Mouse (Mus musculus): ENCODE results near the gene Psors1c2. TPM values are rescaled to one million over a fixed set of nuclear protein-coding genes. Genes with fewer than 3 reads are reported as not detected.

Psors1c2 gene
- polyA plus RNA-seq, 1 experiment from 2014 or later = 0.69 TPM

GRCm38 (mm10) chr17:35582900-35583299 lies 49.9 kb downstream of the Psors1c2 start:
- no peak for ATAC-seq (replicated peaks; ENCODE audit: low FRiP score)
- H3K27me3 ChIP-seq (replicated peaks; ENCODE audit: control insufficient read depth, insufficient read depth, low read length) = peaks cover 3% of the 10 kb centered on the region; the same call in 1 of the 2 replicates
- WGBS = 84% methylated on average over 1 of the region's 1 CpGs
- no peak overlapping the region for H3K4me3 ChIP-seq (ENCODE audit: low read depth, low read length)
- DNase-seq (ENCODE audit: low spot score) = no peak
- no peak overlapping the region for H3K9ac ChIP-seq (ENCODE audit: low read depth, low read length)
- H3K27ac ChIP-seq (ENCODE audit: low read depth, low read length) = no peak overlapping the region
- H3K4me1 ChIP-seq (replicated peaks; ENCODE audit: control insufficient read depth, insufficient read depth, low read length) = no peaks in the 10 kb centered on the region
- no peaks in the 10 kb centered on the region for H3K36me3 ChIP-seq (ENCODE audit: control insufficient read depth, insufficient read depth, low read length)
- H3K4me2 ChIP-seq = no peak overlapping the region
- 0 out of 2 replicates have a peak, but pooled peaks cover 3% of the 10 kb centered on the region for H3K9me3 ChIP-seq (ENCODE audit: control insufficient read depth, low read length)

Other genes starting within 250 kb of the Psors1c2 start
- 0.40 and 0.60 TPM in 2 replicates for gene H2-Q1, start 212.8 kb upstream of the Psors1c2 start, polyA plus RNA-seq (2014; fragmentation: Nextera tagmentation; extraction: Ambion mirVana)
- gene H2-Q2, start 191.0 kb upstream of the Psors1c2 start, polyA plus RNA-seq (2014; fragmentation: Nextera tagmentation; extraction: Ambion mirVana) = 1.6 and 2.1 TPM in 2 replicates
- 1.8 and 2.0 TPM in 2 replicates for gene H2-Q4, start 153.6 kb upstream of the Psors1c2 start, polyA plus RNA-seq (2014; fragmentation: Nextera tagmentation; extraction: Ambion mirVana)
- 15.2 and 16.4 TPM in 2 replicates for gene H2-Q6, start 108.4 kb upstream of the Psors1c2 start, polyA plus RNA-seq (2014; fragmentation: Nextera tagmentation; extraction: Ambion mirVana)
- gene H2-Q7, start 94.0 kb upstream of the Psors1c2 start, polyA plus RNA-seq (2014; fragmentation: Nextera tagmentation; extraction: Ambion mirVana) = 29.9 and 30.8 TPM in 2 replicates
- 72.3 and 73.7 TPM in 2 replicates for gene H2-Q10, start 63.1 kb upstream of the Psors1c2 start, polyA plus RNA-seq (2014; fragmentation: Nextera tagmentation; extraction: Ambion mirVana)
- gene Pou5f1, start 27.2 kb upstream of the Psors1c2 start, polyA plus RNA-seq (2014; fragmentation: Nextera tagmentation; extraction: Ambion mirVana) = not detected in 2 replicates
- 37.3 and 41.2 TPM in 2 replicates for gene Tcf19, start 16.4 kb upstream of the Psors1c2 start, polyA plus RNA-seq (2014; fragmentation: Nextera tagmentation; extraction: Ambion mirVana)
- 13.4 and 14.2 TPM in 2 replicates for gene Cchcr1, start 16.1 kb upstream of the Psors1c2 start, polyA plus RNA-seq (2014; fragmentation: Nextera tagmentation; extraction: Ambion mirVana)
- 0.17 TPM in 1 of 2 replicates, not detected in the other for gene Cdsn, start 18.9 kb downstream of the Psors1c2 start, polyA plus RNA-seq (2014; fragmentation: Nextera tagmentation; extraction: Ambion mirVana)
- gene 2300002M23Rik, start 34.2 kb downstream of the Psors1c2 start, polyA plus RNA-seq (2014; fragmentation: Nextera tagmentation; extraction: Ambion mirVana) = not detected in 2 replicates
- gene Sfta2, start 68.3 kb downstream of the Psors1c2 start, polyA plus RNA-seq (2014; fragmentation: Nextera tagmentation; extraction: Ambion mirVana) = 0.32 TPM in 1 of 2 replicates, not detected in the other
- not detected in 2 replicates for gene Gm9573, start 93.4 kb downstream of the Psors1c2 start, polyA plus RNA-seq (2014; fragmentation: Nextera tagmentation; extraction: Ambion mirVana)
- gene Mucl3, start 110.5 kb downstream of the Psors1c2 start, polyA plus RNA-seq (2014; fragmentation: Nextera tagmentation; extraction: Ambion mirVana) = 0.09 and 0.18 TPM in 2 replicates
- gene Vars2, start 134.4 kb downstream of the Psors1c2 start, polyA plus RNA-seq (2014; fragmentation: Nextera tagmentation; extraction: Ambion mirVana) = 18.8 and 20.6 TPM in 2 replicates
- 55.3 and 58.6 TPM in 2 replicates for gene Gtf2h4, start 140.5 kb downstream of the Psors1c2 start, polyA plus RNA-seq (2014; fragmentation: Nextera tagmentation; extraction: Ambion mirVana)
- 13.2 and 15.9 TPM in 2 replicates for gene Ddr1, start 171.4 kb downstream of the Psors1c2 start, polyA plus RNA-seq (2014; fragmentation: Nextera tagmentation; extraction: Ambion mirVana)